Mouse (Mus musculus) ES-E14 (cell line): ENCODE measurements around the gene Zfp628.

Experiments used
- CHD2 ChIP-seq: IDR thresholded peaks from 2 replicates; pipeline ENCODE4 v1.6.1; 2014; ENCODE audit warnings: mild to moderate bottlenecking, low read depth, low read length, inconsistent platforms
- HCFC1 ChIP-seq: IDR thresholded peaks from 2 replicates; pipeline ENCODE4 v1.6.1; 2012; ENCODE audit warnings: low read length, inconsistent platforms, borderline replicate concordance; ENCODE audit not compliant: insufficient read depth

GRCm38 (mm10) chr7:4915669-4916416 is 826 bp downstream of the Zfp628 start:
- TF ChIP-seq CHD2 (0 out of 2 replicates have a peak, but pooled peaks have one; percentile 5), HCFC1 (no peak)
